Mouse (Mus musculus): ENCODE results near the gene Cenph.

DNA sequence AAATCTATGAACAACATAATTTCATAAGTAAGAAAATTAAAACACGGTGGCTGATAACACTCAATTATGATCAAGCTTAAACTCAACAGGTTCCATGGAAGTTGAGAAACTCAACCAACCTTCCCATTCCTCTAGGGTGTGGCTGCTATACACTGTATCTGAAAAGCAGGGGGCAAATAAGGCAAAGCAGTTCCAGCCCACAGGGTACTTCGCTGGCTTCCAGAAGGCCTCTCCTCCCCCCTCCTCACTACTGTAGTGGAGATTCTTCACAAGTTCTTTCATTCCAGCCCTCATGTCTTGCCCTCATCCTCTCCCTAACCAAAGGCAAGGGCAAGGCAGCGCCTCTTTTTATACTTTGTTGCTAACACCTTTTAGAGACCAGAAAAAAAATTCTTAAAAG lies 48.2 kb upstream of the Cenph start:
- TF ChIP-seq POLR2A (IDR thresholded peaks at IDR 0.05; ENCODE audit: low read depth, low read length) (no peak), CTCF (IDR thresholded peaks at IDR 0.05; ENCODE audit: borderline replicate concordance, insufficient read depth, low read length) (no peak)

All from embryonic fibroblast, embryonic 13.5 days (primary cell).